Mouse (Mus musculus) myocyte (in vitro differentiated cells): Measurements from ENCODE around the gene Tuba3a. TPM values are rescaled to one million over a fixed set of nuclear protein-coding genes. Genes with fewer than 3 reads are reported as not detected.

ENCODE experiments used
- H3K27me3 ChIP-seq: one replicate; pipeline ENCODE4 v1.6.1; 2011; ENCODE audit not compliant: control insufficient read depth, insufficient read depth, insufficient read length
- H3K36me3 ChIP-seq: one replicate; pipeline ENCODE4 v1.6.1; 2011; ENCODE audit not compliant: control insufficient read depth, insufficient read depth
- H3K4me2 ChIP-seq: one replicate; pipeline ENCODE4 v1.6.1; 2011; ENCODE audit warnings: low read depth, control low read depth
- H3K4me3 ChIP-seq: one replicate; pipeline ENCODE4 v1.5.1; 2011; ENCODE audit warnings: mild to moderate bottlenecking, control low read depth, moderate library complexity
- H3K79me2 ChIP-seq: one replicate; pipeline ENCODE4 v1.6.1; 2011; ENCODE audit not compliant: control insufficient read depth, insufficient read depth
- H3ac ChIP-seq: one replicate; pipeline ENCODE4 v1.6.1; 2011; ENCODE audit not compliant: control insufficient read depth, insufficient read length
- CEBPB ChIP-seq: IDR thresholded peaks from 2 replicates; pipeline ENCODE4 v1.6.1; 2011; ENCODE audit warnings: mild to moderate bottlenecking, moderate library complexity; ENCODE audit not compliant: poor library complexity, insufficient read depth, severe bottlenecking
- E2F4 ChIP-seq: IDR thresholded peaks from one replicate; pipeline ENCODE4 v1.6.1; 2011; ENCODE audit warnings: mild to moderate bottlenecking, control low read depth, moderate library complexity; ENCODE audit not compliant: insufficient read depth
- MAX ChIP-seq: IDR thresholded peaks from one replicate; pipeline ENCODE4 v1.6.1; 2011; ENCODE audit warnings: low read depth, mild to moderate bottlenecking, control low read depth
- MYOD1 ChIP-seq, 3 experiments: IDR thresholded peaks; one replicate each; pipeline ENCODE4 v1.6.1; 2011; ENCODE audit warnings: control low read depth in 2 of 3, low read depth in 2 of 3, mild to moderate bottlenecking in 2 of 3, moderate library complexity in 1 of 3; ENCODE audit not compliant: insufficient read length in 2 of 3, control insufficient read depth in 1 of 3
- MYOG ChIP-seq, 3 experiments: IDR thresholded peaks; one replicate each; pipeline ENCODE4 v1.6.1; 2011; ENCODE audit warnings: control low read depth in 2 of 3, low read depth in 2 of 3, mild to moderate bottlenecking in 2 of 3; ENCODE audit not compliant: insufficient read length in 2 of 3, control insufficient read depth in 1 of 3, insufficient read depth in 1 of 3
- POLR2A ChIP-seq: IDR thresholded peaks from one replicate; pipeline ENCODE4 v1.6.1; 2011; ENCODE audit warnings: low read depth, mild to moderate bottlenecking, control low read depth, moderate library complexity; ENCODE audit not compliant: insufficient read length
- POLR2AphosphoS2 ChIP-seq: IDR thresholded peaks from one replicate; pipeline ENCODE4 v1.6.1; 2011; ENCODE audit warnings: low read depth, control low read depth; ENCODE audit not compliant: insufficient read length
- REST ChIP-seq: IDR thresholded peaks from one replicate; pipeline ENCODE4 v1.6.1; 2011; ENCODE audit warnings: mild to moderate bottlenecking, control low read depth, moderate library complexity; ENCODE audit not compliant: insufficient read depth, insufficient read length
- SRF ChIP-seq: IDR thresholded peaks from one replicate; pipeline ENCODE4 v1.6.1; 2011; ENCODE audit warnings: low read depth; ENCODE audit not compliant: control insufficient read depth, insufficient read length
- TCF12 ChIP-seq: IDR thresholded peaks from one replicate; pipeline ENCODE4 v1.6.1; 2011; ENCODE audit warnings: mild to moderate bottlenecking, control low read depth; ENCODE audit not compliant: poor library complexity, insufficient read depth, severe bottlenecking
- TCF3 ChIP-seq: IDR thresholded peaks from one replicate; pipeline ENCODE4 v1.6.1; 2011; ENCODE audit warnings: low read depth, control low read depth; ENCODE audit not compliant: insufficient read length
- USF1 ChIP-seq: IDR thresholded peaks from one replicate; pipeline ENCODE4 v1.6.1; 2011; ENCODE audit warnings: low read depth, mild to moderate bottlenecking, control low read depth, moderate library complexity
- polyA plus RNA-seq: library from polyadenylated mRNA; unstranded; fragments of >200 nt; fragmentation: generic; extraction: Trizol; gene quantifications from one replicate; pipeline ENCODE4 v1.2.1, GENCODE M21; 2012; ENCODE audit warnings: missing spikeins

Gene Tuba3a
- polyA plus RNA-seq, 1 experiment = not detected

DNA sequence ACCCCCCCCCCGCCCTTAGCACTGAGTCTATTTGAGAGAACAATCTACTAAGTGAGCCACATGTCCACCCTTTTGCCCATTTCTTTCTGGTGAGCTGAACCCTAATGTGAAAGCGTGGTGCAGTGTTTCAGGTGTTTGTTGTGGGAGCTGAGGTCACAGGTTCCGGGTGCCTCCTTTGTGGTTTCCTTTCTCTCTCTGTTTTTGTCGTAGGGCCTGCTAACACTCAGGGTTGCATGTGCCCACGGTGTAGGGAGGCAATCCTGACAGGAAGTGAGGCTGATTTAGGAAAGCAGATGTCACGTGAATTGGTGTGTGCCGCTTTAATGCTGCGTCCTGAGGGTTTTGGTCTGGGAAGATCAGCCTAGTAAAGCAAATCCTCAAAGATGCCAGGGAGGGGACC is 44.3 kb downstream of the Tuba3a start:
- no peaks in the 10 kb centered on the region for H3K79me2 ChIP-seq
- no peak overlapping the region for H3K4me2 ChIP-seq
- TF ChIP-seq REST (no peak), E2F4 (no peak), MYOG (IDR thresholded peaks at IDR 0.05; ENCODE audit: control insufficient read depth in 1 of 3, insufficient read depth in 1 of 3, insufficient read length in 2 of 3, low read depth in 2 of 3) (no peak), POLR2A (no peak), SRF (no peak), TCF12 (no peak)
- no peak overlapping the region for H3K4me3 ChIP-seq
- no peaks in the 10 kb centered on the region for H3K36me3 ChIP-seq
- no peak overlapping the region for H3ac ChIP-seq
- no peaks in the 10 kb centered on the region for H3K27me3 ChIP-seq

DNA sequence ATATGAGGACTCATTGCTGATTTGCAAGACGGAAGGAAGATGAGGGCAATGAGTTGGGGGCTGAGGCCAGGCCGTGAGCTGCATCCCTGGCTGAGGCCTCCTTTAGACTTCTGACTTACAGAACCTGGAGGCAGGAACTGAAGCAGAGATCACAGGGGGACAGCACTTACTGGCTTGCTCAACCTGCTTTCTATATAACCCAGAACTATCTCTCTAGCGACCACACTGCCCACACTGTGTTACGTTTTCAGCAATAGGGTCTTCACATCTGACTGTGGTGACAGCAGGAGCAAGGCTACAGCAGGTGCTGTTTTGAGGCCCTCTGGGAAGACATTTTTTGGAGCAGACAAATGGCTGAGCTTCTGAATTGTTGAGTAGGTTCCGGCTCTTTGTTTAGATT is 45.2 kb downstream of the Tuba3a start:
- Histone ChIP-seq H3K27me3 (no peaks in the 10 kb centered on the region), H3K4me3 (no peak overlapping the region), H3K79me2 (no peaks in the 10 kb centered on the region), H3K4me2 (no peak overlapping the region), H3K36me3 (no peaks in the 10 kb centered on the region), H3ac (no peak overlapping the region)
- TF ChIP-seq REST (no peak), MAX (no peak), TCF3 (no peak), MYOD1 (IDR thresholded peaks at IDR 0.05; ENCODE audit: control insufficient read depth in 1 of 3, insufficient read length in 2 of 3, low read depth in 2 of 3) (no peak), SRF (no peak), USF1 (no peak), TCF12 (no peak), E2F4 (no peak), CEBPB (no peak), POLR2AphosphoS2 (no peak), MYOG (IDR thresholded peaks at IDR 0.05; ENCODE audit: control insufficient read depth in 1 of 3, insufficient read depth in 1 of 3, insufficient read length in 2 of 3, low read depth in 2 of 3) (no peak), POLR2A (no peak)

DNA sequence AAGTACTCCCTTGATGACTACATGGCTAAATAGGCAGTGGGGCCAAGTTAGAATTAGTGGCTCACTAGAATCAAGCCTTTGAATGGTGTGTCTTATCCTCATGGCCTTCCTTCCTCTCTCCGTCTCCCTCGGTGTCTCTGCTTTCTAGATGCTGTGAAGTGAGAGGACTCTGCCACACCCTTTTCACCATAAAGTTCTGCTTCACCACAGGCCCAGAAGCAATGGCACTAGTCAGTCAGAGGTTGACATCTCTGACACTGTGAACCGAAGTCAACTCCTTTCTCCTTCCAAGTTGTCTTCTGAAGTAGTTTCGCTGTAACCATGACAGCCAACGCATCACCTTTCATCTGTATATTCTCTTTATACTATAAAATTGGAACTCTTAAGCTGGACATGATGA is 46.3 kb downstream of the Tuba3a start:
- H3K27me3 ChIP-seq = no peaks in the 10 kb centered on the region
- H3K79me2 ChIP-seq = no peaks in the 10 kb centered on the region
- H3K36me3 ChIP-seq = no peaks in the 10 kb centered on the region
- H3ac ChIP-seq = no peak overlapping the region
- H3K4me3 ChIP-seq = no peak overlapping the region
- H3K4me2 ChIP-seq = no peak overlapping the region
- no peak for TF ChIP-seq REST
- no peak for TF ChIP-seq POLR2A
- no peak for TF ChIP-seq SRF
- TF ChIP-seq TCF12 = no peak
- no peak for TF ChIP-seq MYOG (IDR thresholded peaks at IDR 0.05; ENCODE audit: control insufficient read depth in 1 of 3, insufficient read depth in 1 of 3, insufficient read length in 2 of 3, low read depth in 2 of 3)
- no peak for TF ChIP-seq TCF3
- TF ChIP-seq USF1 = no peak
- no peak for TF ChIP-seq MYOD1 (IDR thresholded peaks at IDR 0.05; ENCODE audit: control insufficient read depth in 1 of 3, insufficient read length in 2 of 3, low read depth in 2 of 3)
- no peak for TF ChIP-seq POLR2AphosphoS2
- no peak for TF ChIP-seq CEBPB
- no peak for TF ChIP-seq MAX
- no peak for TF ChIP-seq E2F4

DNA sequence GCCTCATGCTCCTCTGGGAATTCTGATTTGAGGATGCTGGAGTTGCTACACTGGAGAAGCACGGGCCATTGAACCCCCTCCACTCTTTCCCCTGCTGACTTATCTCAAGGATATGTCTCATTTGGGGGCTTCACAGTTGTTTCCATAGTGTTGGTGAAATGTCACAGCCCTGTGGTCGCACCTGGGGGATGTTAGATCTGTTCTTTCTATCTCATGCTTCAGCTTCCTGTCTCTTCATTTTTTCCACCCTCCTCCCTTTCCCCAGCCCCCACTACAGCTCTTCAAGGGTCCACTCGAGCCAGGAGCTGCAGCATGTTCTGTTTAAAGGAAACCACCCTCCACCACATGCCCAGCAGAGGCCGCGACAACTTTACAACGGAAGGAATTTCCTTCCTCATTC is 47.4 kb downstream of the Tuba3a start:
- H3K27me3 ChIP-seq = no peaks in the 10 kb centered on the region
- H3K4me2 ChIP-seq = no peak overlapping the region
- H3ac ChIP-seq = no peak overlapping the region
- no peaks in the 10 kb centered on the region for H3K36me3 ChIP-seq
- H3K4me3 ChIP-seq = no peak overlapping the region
- TF ChIP-seq MAX = no peak
- TF ChIP-seq POLR2A = no peak
- TF ChIP-seq SRF = no peak
- no peak for TF ChIP-seq USF1
- TF ChIP-seq MYOG (IDR thresholded peaks at IDR 0.05; ENCODE audit: control insufficient read depth in 1 of 3, insufficient read depth in 1 of 3, insufficient read length in 2 of 3, low read depth in 2 of 3) = no peak
- TF ChIP-seq REST = no peak
- no peak for TF ChIP-seq POLR2AphosphoS2
- no peak for TF ChIP-seq TCF3
- TF ChIP-seq MYOD1 (IDR thresholded peaks at IDR 0.05; ENCODE audit: control insufficient read depth in 1 of 3, insufficient read length in 2 of 3, low read depth in 2 of 3) = no peak
- no peak for TF ChIP-seq E2F4
- TF ChIP-seq CEBPB = no peak
- TF ChIP-seq TCF12 = no peak
- H3K79me2 ChIP-seq = no peaks in the 10 kb centered on the region

DNA sequence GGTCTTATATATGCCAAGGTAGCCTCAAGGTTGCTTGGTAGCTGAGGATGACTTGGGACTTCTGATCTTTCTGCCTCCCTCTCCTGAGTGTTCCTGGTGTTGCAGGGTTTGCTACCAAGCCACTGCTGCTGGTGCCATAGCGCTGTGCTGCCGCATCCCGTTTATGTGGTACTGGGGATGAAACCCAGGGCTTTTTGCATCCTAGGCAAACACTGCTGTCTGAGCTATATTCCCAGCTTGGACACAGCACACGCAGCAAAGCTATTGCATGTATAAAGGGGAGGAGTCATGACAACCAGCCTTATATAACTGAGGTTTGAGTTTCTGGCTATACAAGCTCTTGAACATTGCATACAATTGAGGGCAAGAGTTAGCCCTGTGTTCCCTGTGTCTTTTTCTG is 48.4 kb downstream of the Tuba3a start:
- Histone ChIP-seq H3K4me2 (no peak overlapping the region), H3K27me3 (no peaks in the 10 kb centered on the region), H3K4me3 (no peak overlapping the region), H3K79me2 (no peaks in the 10 kb centered on the region), H3ac (no peak overlapping the region), H3K36me3 (no peaks in the 10 kb centered on the region)
- no peak for TF ChIP-seq POLR2A
- TF ChIP-seq POLR2AphosphoS2 = no peak
- no peak for TF ChIP-seq E2F4
- TF ChIP-seq TCF3 = no peak
- no peak for TF ChIP-seq USF1
- no peak for TF ChIP-seq REST
- no peak for TF ChIP-seq TCF12
- no peak for TF ChIP-seq MYOG (IDR thresholded peaks at IDR 0.05; ENCODE audit: control insufficient read depth in 1 of 3, insufficient read depth in 1 of 3, insufficient read length in 2 of 3, low read depth in 2 of 3)
- no peak for TF ChIP-seq CEBPB
- TF ChIP-seq SRF = no peak
- no peak for TF ChIP-seq MYOD1 (IDR thresholded peaks at IDR 0.05; ENCODE audit: control insufficient read depth in 1 of 3, insufficient read length in 2 of 3, low read depth in 2 of 3)
- TF ChIP-seq MAX = no peak
